Mouse (Mus musculus) forebrain, postnatal 0 days (tissue): ENCODE measurements around the gene Tm4sf5. TPM values are rescaled to one million over a fixed set of nuclear protein-coding genes. Genes with fewer than 3 reads are reported as not detected.
"Not testable (repeated sequence)": the region's sequence is repeated elsewhere in the genome, so short reads cannot be mapped to it uniquely, and the experiment has no call there.

Source experiments
- ATAC-seq: fragments of 200-750 bp; cut with Nextera tagmentation; 2 replicates; pipeline ENCODE4 v1.8.0; 2017; ENCODE audit warnings: mild to moderate bottlenecking, moderate library complexity
- DNase-seq: peaks from one replicate; pipeline ENCODE4 v3.0.0-alpha.2; 2015
- H3K27ac ChIP-seq: fragments of 300-500 bp; sonication (generic); 2 replicates; pipeline ENCODE4 v1.5.1; 2014; ENCODE audit warnings: low read depth, mild to moderate bottlenecking, antibody characterized with exemption, low read length, moderate library complexity, mixed read lengths
- H3K27me3 ChIP-seq: fragments of 300-500 bp; sonication (generic); 2 replicates; pipeline ENCODE4 v1.6.1; 2014; ENCODE audit warnings: mild to moderate bottlenecking, low read length, mixed read lengths; ENCODE audit not compliant: insufficient read depth
- H3K36me3 ChIP-seq: fragments of 300-500 bp; sonication (generic); 2 replicates; pipeline ENCODE4 v1.6.1; 2014; ENCODE audit warnings: mild to moderate bottlenecking, moderate library complexity; ENCODE audit not compliant: insufficient read depth
- H3K4me1 ChIP-seq: fragments of 300-500 bp; sonication (generic); 2 replicates; pipeline ENCODE4 v1.6.1; 2014; ENCODE audit warnings: antibody characterized with exemption; ENCODE audit not compliant: insufficient read depth
- H3K4me2 ChIP-seq: fragments of 300-500 bp; sonication (generic); 2 replicates; pipeline ENCODE4 v1.6.1; 2014; ENCODE audit warnings: low read depth, mild to moderate bottlenecking, moderate library complexity
- H3K4me3 ChIP-seq: fragments of 300-500 bp; sonication (generic); 2 replicates; pipeline ENCODE4 v1.5.1; 2014; ENCODE audit warnings: low read depth, low read length, mixed read lengths
- H3K9ac ChIP-seq: fragments of 300-500 bp; sonication (generic); 2 replicates; pipeline ENCODE4 v1.6.1; 2014; ENCODE audit warnings: mild to moderate bottlenecking
- H3K9me3 ChIP-seq: fragments of 300-500 bp; sonication (generic); 2 replicates; pipeline ENCODE4 v1.6.1; 2016; ENCODE audit warnings: low read length
- CTCF ChIP-seq: sonication (generic); IDR thresholded peaks from 2 replicates; pipeline ENCODE4 v1.5.1; 2016; ENCODE audit warnings: antibody characterized with exemption, control low read depth, low read depth
- WGBS: fragments of 180-500 bp; shearing (Covaris S2); extraction: QIAGEN DNeasy Blood & Tissue Kit; methylation state at CpG from one replicate; pipeline ENCODE4 v1.1.7; 2014; 5-methylcytosine and 5-hydroxymethylcytosine counted together
- polyA plus RNA-seq: library from polyadenylated mRNA; unstranded; fragments of >200 nt; fragmentation: Nextera tagmentation; extraction: Ambion mirVana; gene quantifications from 2 replicates; pipeline ENCODE4 v1.2.1, GENCODE M21; 2015
- total RNA-seq: library from RNA; depleted of rRNA; stranded (reverse); fragments of >200 nt; gene quantifications from 2 replicates; pipeline ENCODE4 v1.2.3, GENCODE M21; 2014

Gene Tm4sf5
- total and polyA plus RNA-seq, 2 experiments from 2014 or later: 2.8 to 11.6 TPM

DNA sequence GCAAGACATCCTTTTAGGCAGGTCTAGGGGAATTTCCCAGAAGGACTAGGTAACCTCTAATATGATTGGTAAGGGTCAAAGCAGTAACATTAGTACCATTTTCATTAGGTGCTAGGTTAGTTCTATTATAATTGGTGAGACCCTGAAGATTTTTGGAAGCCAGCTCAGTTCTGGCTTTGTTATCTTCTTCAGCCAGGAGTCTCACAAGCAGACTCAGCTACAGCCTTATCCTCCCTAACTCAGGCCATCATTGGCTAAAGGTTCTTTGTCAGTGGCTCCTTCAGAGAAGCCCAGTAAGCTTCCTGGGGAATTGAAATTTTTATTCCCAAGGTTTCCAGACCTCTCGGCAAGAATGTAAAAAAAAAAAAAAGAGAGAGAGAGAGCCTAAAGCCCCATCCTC is 13.4 kb downstream of the Tm4sf5 start:
- no peak for TF ChIP-seq CTCF
- no peak overlapping the region for H3K4me3 ChIP-seq
- H3K9me3 ChIP-seq: no peaks in the 10 kb centered on the region
- no peak overlapping the region for H3K27ac ChIP-seq
- H3K27me3 ChIP-seq: no peaks in the 10 kb centered on the region
- H3K36me3 ChIP-seq: no peaks in the 10 kb centered on the region
- H3K9ac ChIP-seq: no peak overlapping the region
- no peaks in the 10 kb centered on the region for H3K4me1 ChIP-seq
- WGBS: 66% methylated on average over 1 of the region's 1 CpGs
- DNase-seq (no peak), ATAC-seq (no peak)
- no peak overlapping the region for H3K4me2 ChIP-seq

DNA sequence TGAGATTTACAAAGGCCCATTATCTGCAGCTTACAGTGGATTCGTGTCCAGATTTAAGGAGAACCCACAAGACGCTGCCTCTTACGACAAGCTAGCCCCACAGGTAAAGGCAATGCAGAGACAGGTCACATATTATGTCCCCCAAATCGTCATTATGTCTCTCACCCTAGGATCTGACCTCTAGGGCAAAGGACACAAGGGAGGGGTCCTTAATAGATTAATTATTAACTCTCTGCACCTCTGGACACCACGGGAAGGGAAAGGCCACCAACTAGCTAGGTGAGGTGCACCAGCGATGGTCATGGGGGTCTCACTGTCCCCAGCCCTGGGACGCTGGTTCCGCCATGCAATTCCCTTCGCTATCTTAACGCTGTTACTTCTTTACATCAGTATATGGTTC is 13.9 kb downstream of the Tm4sf5 start, which contains the start of gene Gltpd2:
Gene Gltpd2 (plus strand): TSS at position 274 of the 400 bp plus-strand sequence.
- ATAC-seq: no peak
- Histone ChIP-seq H3K4me1 (no peaks in the 10 kb centered on the region), H3K4me3 (no peak within 1 kb of the TSS), H3K27me3 (no peaks in the 10 kb centered on the region), H3K4me2 (peak within 1 kb of the TSS; percentile 39), H3K9ac (peak within 1 kb of the TSS; percentile 50), H3K27ac (no peak within 1 kb of the TSS), H3K36me3 (no peaks in the 10 kb centered on the region), H3K9me3 (no peaks in the 10 kb centered on the region)
- DNase-seq: no peak
- WGBS: 82% methylated on average over 10 of the region's 10 CpGs
- TF ChIP-seq CTCF: no peak

DNA sequence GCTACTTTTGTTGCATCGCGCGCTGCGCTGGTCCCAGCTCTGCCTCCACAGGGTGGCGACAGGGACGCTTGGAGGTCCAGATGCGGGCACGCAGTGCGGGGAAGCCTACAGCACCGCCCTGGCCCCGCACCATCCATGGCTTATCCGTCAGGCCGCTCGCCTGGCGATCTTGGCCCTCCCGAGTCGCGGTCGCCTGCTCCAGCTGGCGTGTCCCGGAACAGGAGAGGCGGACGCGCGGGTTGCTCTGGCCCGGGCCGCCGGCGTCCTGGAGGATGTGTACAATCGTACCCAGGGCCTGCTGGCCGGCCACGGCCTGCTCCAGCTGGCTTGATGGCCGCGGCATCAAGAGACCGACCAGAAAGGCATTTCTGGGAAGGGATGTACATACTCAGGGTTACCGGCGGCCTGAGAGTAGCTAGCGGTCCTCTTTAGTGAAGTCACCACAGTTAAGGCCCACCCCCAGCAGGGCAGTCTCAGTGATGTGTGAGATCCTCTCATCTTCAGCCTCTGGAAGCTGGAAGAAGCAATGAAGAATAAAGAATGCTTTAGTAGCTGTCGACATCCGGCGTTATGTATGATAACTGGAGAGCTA is 15.2 kb downstream of the Tm4sf5 start:
- TF ChIP-seq CTCF: peak; percentile 22; the same call in 1 of the 2 replicates
- Histone ChIP-seq H3K9ac (peak overlapping the region; percentile 50), H3K36me3 (no peaks in the 10 kb centered on the region), H3K27ac (peak overlapping the region; percentile 35; the same call in 1 of the 2 replicates), H3K4me1 (0 out of 2 replicates have a peak, but pooled peaks cover 3% of the 10 kb centered on the region), H3K4me3 (peak overlapping the region; percentile 11), H3K4me2 (peak overlapping the region; percentile 39), H3K27me3 (no peaks in the 10 kb centered on the region), H3K9me3 (no peaks in the 10 kb centered on the region)
- WGBS: 14% methylated on average over 41 of the region's 41 CpGs
- ATAC-seq (peak; percentile 47; the same call in 1 of the 2 replicates), DNase-seq (peak; percentile 30)

DNA sequence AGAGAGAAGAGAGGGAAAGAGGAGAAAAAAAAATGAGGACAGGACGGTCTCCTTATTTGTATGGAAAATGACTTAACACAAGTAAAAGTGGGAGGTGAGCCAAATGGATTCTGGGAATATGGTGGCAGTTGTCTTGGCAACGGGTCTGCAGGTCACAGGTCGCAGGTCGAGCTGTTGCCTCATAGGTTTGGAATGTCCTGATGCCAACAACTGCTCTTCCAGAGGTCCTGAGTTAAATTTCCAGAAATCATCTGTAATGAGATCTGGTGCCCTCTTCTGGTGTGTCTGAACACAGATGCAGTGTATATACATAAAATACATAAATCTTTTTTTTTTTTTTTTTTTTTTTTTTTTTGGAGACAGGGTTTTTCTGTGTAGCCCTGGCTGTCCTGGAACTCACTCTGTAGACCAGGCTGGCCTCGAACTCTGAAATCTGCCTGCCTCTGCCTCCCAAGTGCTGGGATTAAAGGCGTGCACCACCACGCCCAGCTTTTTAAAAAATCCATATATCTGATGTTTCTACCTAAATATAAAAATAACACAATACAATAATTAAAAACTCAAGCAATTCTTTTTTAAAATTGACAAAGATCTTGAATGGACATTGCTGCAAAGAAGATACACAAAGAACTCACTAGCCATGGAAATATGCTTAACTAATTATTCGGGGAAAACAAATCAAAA is 18.4 kb downstream of the Tm4sf5 start:
- not testable (repeated sequence) for H3K27me3 ChIP-seq, H3K27ac ChIP-seq, ATAC-seq, H3K9me3 ChIP-seq, H3K9ac ChIP-seq, H3K4me3 ChIP-seq, H3K4me2 ChIP-seq, DNase-seq, H3K4me1 ChIP-seq
- H3K36me3 ChIP-seq: peaks cover 22% of the 10 kb centered on the region
- TF ChIP-seq CTCF: 0 out of 2 replicates have a peak, but pooled peaks have one; percentile 8
- WGBS: 92% methylated on average over 8 of the region's 8 CpGs

DNA sequence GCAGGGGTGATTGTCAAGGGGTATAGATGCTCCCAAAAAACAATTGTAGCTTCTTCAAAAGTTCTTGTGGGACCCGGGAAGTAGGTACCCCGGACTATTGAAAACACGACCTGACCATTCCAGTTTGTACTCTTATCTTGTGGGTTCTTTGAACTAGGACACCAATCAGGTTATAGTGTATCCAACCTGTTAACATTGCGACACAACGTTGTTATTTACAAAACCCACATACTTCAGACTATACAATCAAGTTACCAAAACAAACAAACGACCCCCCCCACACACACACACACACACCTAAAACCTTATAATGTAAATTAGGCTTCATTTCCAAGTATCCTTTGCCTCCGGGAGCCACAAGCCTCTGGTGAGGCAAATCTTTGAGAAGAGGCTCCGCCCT is 19.7 kb downstream of the Tm4sf5 start:
- peak overlapping the region; percentile 53 for H3K4me2 ChIP-seq
- H3K9ac ChIP-seq: peak overlapping the region; percentile 33
- peaks cover 27% of the 10 kb centered on the region for H3K36me3 ChIP-seq
- H3K27ac ChIP-seq: no peak overlapping the region
- H3K4me1 ChIP-seq: peaks cover 7% of the 10 kb centered on the region
- no peaks in the 10 kb centered on the region for H3K9me3 ChIP-seq
- H3K27me3 ChIP-seq: no peaks in the 10 kb centered on the region
- DNase-seq (no peak), ATAC-seq (no peak; the same call in 1 of the 2 replicates)
- TF ChIP-seq CTCF: no peak
- peak overlapping the region; percentile 51 for H3K4me3 ChIP-seq
- WGBS: 6% methylated on average over 8 of the region's 8 CpGs

DNA sequence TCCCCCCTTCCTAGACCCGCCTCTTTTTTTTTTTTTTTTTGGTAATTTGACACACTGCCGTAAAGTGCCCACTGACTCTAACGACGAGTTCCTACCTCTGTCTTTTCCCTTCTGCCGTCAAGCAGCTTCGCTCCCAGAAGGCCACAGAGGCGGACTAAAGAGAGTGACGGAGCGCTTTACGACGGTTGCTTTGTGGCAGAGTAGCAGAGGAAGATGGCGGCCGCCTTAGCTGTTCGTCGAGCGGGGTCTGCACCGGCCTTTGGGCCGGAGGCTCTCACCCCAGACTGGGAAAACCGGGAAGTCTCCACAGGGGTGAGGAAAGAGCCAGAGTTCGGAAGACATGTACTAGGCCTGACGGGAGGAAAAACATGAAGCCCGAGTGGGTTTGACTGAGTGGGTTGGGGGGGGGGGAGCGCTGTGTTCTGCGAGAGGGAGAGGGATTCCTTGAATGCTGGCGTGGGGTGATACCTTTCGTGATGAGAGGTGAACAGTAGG is 20.2 kb downstream of the Tm4sf5 start, which contains the start of gene Psmb6:
Gene Psmb6 (plus strand): TSS at position 184 of the 495 bp plus-strand sequence.
- 1% methylated on average over 24 of the region's 26 CpGs for WGBS

DNA sequence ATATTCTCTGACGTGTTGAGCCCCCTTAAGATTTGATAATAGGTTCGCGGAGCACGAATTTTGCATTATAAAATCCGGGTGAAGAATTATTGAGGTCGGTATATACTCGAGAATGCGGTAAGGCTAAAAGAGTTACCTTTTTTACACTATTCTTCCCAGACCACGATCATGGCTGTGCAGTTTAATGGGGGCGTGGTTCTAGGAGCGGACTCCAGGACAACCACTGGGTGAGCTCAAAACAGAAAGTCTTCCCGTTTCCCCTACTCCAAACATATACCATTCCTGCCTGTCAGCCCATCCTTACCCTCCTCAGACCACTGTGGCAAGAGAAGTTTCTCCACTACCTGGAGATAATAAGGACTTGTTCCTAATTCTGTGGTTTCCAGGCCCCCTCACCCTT is 20.7 kb downstream of the Tm4sf5 start:
- TF ChIP-seq CTCF: no peak
- H3K36me3 ChIP-seq: peaks cover 27% of the 10 kb centered on the region
- H3K4me3 ChIP-seq: peak overlapping the region; percentile 51
- peak overlapping the region; percentile 51 for H3K9ac ChIP-seq
- H3K4me1 ChIP-seq: peaks cover 7% of the 10 kb centered on the region
- no peaks in the 10 kb centered on the region for H3K27me3 ChIP-seq
- DNase-seq: no peak
- peak overlapping the region; percentile 42; the same call in 1 of the 2 replicates for H3K27ac ChIP-seq
- WGBS: 5% methylated on average over 12 of the region's 12 CpGs
- H3K4me2 ChIP-seq: peak overlapping the region; percentile 62
- ATAC-seq: no peak
- no peaks in the 10 kb centered on the region for H3K9me3 ChIP-seq

More for the DNA sequence above, 20.2 kb downstream of the Tm4sf5 start, which contains the start of gene Psmb6:
- peak within 1 kb of the TSS; percentile 42; the same call in 1 of the 2 replicates for H3K27ac ChIP-seq
- DNase-seq (peak; percentile 96), ATAC-seq (peak; percentile 98)
- no peak for TF ChIP-seq CTCF
- peaks cover 27% of the 10 kb centered on the region for H3K36me3 ChIP-seq
- no peaks in the 10 kb centered on the region for H3K9me3 ChIP-seq
- peak within 1 kb of the TSS; percentile 51 for H3K9ac ChIP-seq
- H3K4me1 ChIP-seq: peaks cover 7% of the 10 kb centered on the region
- H3K4me2 ChIP-seq: peak within 1 kb of the TSS; percentile 62
- peak within 1 kb of the TSS; percentile 51 for H3K4me3 ChIP-seq
- H3K27me3 ChIP-seq: no peaks in the 10 kb centered on the region
